Mouse (Mus musculus) left cerebral cortex, adult 8-10 months (tissue): ENCODE data around the gene Zfp36l1. TPM values are rescaled to one million over a fixed set of nuclear protein-coding genes. Genes with fewer than 3 reads are reported as not detected.
A peak's percentile ranks its signal among the peaks of the same experiment; 100 is the strongest.

Experiments
- DNase-seq, 2 experiments: peaks; one replicate each; pipeline ENCODE4 v3.0.0; 2022; ENCODE audit warnings: low spot score in 2 of 2
- total RNA-seq, 4 experiments: library from RNA; stranded (reverse); gene quantifications; 2 replicates each; pipeline ENCODE4 v1.2.4; 2022

Zfp36l1 gene
- total RNA-seq = 10 to 100 TPM; 26.7 to 46.5 (median 33.3) TPM

DNA sequence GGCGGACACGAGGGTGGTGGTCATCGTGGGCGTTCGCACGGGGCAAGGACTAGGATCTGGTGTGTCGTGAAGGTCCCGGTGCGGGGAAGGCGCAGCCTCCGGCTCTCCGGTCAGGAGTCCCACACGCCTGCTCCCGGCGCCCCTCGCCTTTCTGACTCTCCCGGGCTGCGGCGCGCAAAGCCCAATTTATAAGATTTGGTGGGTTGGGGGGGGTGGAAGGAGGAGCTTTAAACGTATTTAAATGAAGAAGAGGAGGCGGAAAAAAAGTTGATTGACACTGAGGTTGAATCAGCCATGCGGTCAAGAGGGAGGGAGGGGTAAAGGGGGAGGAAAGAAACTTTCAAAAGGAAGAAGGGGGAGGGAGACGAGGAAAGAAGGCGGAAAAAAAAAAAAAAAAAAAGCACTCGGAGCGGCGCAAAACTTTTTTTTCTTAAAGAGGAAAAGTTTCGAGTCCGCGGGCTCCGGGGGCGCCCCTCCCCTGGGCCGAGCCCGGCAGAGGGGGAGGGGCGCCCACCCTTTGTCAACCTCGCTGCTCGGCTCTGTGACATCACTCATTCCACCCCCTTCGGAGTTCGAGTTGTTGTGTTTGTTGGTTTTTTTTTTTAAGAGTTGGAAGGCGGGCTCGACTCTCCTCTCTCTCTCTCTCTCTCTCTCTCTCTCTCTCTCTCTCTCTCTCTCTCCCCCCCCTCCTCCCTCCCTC lies at the start of gene Zfp36l1:
Gene Zfp36l1 (minus strand): TSS at position 162 of the 700 bp plus-strand sequence.
- DNase-seq = peak in 1 of 2 experiments; percentile 62

DNA sequence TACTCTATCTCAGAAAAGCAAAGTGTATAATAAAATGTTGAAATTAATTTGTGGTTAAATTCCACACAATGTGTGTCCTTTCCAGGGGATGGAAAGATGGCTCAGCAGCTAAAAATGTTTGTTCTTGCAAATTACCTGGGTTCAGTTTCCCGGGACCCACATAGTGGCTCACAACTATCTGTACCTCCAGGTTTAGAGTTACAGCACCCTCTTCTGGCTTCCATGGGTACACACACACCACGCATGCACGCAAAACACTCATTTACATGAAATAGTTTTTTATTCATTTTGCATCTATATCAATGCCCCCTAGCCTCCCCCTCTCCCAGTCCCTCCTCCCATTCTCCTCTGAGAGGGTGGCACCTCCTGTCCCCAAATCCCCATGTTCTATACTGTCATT lies 49.6 kb upstream of the Zfp36l1 start:
- no peak for DNase-seq

DNA sequence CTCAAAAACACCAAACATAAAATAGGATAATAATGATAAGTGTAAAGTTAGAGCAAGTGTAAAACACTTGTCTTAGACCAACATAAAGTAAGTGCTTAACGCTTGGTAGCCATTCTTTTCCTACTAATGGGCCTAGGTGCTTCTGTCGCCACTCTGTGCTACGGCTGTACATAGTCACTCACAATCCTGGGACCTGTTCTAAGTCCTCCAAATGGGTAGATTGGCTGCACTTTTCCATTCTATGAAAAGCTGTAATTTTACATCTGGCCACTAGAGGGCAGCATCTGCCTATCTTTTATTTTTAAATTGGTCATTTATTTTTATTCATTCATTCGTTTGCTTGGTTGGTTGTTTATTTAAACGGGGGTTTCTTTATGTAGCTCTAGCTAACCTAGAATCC lies 44.9 kb upstream of the Zfp36l1 start:
- no peak for DNase-seq

DNA sequence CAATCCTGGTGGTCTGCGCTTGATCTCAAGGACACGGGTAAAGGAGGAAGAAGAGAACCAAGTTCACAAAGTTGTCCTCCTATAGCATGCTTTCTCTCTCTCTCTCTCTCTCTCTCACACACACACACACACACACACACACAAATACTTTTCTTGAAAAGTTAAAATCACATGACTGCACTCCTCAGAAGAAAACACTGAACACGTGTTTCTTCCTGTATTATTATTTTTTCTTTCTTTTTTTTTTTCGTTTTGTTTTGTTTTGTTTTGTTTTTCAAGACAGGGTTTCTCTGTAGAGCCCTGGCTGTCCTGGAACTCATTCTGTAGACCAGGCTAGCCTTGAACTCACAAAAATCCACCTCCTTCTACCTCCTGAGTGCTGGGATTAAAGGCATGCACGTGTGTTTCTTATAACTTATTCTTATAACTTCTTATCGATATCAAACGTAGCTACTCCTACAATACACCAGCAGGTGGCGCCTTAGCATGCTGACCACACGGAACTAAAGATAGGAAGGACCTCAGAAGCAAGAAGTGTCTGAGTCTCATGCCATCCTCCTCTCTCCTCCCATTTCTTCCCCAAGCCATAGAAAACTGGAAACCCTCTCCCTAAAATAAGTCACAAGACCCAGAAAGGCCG lies 41.0 kb upstream of the Zfp36l1 start:
- DNase-seq = no peak

DNA sequence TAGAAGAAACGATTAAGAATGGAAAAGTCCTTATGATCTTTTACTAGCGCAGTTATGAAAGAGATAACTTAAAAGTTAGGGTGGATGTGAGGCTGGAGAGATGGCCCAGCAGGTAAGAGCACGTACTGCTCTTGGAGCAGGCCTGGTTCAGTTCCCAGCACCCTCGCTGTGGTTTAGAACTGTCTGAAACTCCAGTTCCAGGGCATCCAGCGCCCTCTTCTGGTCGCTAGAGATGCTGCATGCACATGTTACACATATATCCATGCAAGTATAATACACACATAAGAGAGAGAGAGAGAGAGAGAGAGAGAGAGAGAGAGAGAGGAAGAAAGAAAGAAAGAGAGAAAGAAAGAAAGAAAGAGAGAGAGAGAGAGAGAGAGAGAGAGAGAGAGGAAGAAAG lies 40.3 kb upstream of the Zfp36l1 start:
- DNase-seq = no peak

DNA sequence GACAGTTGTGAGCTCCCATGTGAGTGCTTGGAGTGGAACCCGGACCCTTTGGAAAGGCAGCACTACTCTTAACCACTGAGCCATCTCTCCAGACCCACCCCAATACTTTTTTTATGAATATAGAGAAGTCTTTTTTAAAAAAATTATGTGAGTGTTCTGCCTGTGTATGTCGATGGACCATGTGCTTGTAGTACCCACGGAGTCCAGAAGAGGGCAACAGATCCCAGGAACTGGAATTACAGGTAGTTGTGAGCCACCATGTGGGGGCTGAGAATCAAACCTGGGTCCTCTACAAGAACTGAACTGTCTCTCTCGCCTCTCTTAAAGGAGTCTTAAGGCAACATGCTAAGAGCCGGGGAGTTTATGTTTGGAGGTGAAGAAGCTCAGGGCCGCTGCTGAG lies 39.0 kb upstream of the Zfp36l1 start:
- DNase-seq = no peak

DNA sequence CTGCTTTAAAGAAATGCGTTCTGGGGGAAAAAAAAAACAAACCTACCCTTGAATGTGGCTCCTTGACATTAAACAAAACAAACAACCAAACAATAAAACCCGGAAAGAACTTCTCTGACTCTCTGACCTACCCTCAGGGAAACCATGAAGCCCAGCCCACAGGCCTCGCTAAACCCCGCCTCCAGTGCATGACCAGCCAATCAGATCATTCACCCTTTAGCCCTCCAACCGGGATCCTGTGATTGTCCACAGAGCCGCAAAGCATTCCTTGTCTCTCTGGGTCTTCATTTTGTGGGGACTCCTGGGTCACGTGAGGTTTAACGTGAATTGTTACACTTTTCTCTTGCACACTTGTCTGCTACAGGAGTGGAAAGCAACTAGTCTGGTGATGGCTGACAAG lies 37.8 kb upstream of the Zfp36l1 start:
- DNase-seq = no peak

DNA sequence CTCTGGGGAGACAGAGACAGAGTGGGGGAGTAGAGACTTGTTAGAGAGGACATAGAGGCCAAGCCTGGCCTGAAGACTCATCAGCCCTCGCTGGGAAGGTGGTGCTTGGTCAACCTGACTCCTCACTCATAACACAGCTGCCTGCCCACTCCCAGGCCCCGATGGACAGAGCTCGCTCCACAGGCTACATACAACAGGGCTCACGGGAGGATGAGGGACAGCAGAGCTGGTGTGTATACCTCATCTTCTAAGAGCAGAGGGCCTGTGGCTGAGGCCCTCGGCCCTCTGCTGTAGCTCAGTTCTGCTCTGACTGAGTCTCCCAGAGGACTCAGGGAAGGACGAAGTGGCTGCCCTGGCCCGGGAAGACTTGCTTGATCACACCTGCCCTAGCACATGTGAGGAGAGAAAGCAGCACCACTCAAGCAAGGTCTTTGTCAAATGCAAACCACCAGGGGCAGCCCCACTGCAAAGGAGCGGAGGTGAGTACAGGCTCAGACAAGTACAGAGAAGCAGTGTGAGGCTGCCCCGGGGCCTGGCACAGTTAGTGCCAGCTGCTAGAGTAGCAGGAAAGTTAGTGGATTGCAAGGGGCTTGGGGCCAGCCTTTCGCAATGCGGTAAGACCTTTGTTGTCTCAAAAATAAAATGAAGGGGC lies 34.9 kb upstream of the Zfp36l1 start:
- DNase-seq = no peak

DNA sequence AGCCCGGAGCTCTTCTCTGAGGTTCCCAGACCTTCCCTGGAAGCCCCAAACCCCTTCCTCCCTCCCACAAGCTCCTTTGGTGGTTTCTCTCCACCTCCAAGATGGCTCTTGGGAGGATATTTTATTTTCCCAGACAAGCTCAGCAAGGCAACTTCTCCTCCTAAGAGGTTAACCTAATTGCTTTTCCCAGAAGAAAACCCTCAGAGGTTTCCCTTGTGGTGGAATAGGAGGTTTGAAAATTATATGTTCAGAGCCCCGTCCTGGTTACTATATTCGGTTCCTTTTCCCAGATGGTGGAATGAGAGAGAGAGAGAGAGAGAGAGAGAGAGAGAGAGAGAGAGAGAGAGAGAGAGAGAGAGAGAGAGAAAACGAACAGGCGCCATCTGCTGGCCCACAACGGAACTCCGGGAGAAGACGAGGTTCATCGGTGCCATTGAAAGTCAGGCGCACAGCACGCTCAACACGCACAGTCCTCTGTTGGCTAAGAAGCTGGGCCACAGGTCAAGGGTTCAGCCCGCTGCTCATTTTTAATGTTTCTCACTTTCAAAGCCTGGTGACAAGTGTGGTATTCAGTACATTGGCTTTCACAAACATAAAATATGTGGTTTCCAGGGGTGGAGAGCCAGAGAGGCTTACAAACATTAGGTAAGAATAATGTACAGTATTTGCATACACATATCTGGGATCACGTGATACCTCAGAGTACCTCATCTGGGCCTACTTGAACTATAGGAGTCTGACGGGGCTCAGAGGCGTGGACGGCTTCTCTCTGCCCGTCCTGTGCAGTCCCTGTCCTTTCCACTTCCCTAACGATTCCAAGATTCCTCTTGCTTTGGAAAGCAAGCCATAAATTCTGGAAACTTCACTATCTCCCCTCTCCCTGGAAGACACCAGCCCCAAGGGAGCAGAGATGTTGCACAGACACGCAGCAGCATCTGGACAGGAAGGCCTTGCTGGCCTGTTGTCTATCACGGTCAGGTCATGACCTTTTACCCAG lies 33.7 kb upstream of the Zfp36l1 start:
- peak in 1 of 2 experiments; percentile 62 for DNase-seq

DNA sequence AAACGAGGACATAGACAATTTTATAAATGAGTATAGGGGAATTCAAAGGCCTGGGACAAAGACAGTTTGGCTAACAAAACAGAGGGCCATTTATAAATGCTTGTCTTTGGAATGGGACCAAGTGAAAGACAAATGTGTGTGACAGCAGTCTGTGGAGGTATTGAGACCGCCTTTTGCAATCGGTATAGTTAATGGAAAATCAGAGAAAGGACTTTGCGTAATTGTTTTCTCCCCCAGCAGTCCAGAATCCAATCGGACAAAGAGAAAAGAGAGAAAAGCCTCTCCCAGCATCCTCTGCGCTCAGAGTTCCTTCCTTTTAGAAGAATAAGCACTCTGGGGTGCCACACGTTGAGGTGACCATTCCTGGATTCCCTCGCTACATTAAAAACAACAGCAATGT lies 32.6 kb upstream of the Zfp36l1 start:
- no peak for DNase-seq

DNA sequence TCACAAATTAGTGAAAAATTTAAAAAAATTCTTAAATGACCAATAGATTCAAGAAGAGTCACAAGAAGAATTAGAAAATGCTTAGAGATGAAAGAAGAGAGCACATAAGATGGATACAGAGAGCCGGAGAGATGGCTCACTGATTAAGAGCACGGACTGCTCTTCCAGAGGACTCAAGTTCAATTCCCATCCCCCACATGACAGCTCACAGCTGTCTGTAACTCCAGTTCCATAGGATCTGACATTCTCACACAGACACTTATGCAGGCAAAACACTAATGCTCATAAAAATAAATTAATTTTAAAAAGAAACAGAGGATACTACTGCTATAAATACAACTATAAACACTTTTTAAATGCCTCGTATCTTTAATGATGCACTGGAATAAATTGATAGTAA lies 32.0 kb upstream of the Zfp36l1 start:
- DNase-seq = no peak

DNA sequence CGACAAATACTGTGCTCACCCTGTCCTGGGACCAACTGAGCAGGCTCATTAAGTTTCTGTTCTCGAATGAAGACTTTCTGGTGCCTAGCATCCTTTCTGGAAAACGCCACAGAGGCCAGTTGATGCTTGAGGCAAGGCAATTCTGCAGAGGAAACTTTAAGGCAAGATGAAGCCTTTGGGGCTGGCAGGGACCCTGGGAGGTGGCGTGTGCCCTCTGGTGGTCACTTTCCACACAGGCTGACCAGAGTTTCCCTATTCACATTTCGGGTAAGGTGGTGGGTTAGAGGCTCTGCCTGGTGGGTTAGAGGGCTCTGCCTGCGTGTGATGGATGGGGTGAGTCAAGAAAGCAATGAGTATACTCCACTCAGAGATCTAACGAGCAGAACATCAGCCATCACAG lies 28.7 kb upstream of the Zfp36l1 start:
- DNase-seq = no peak

DNA sequence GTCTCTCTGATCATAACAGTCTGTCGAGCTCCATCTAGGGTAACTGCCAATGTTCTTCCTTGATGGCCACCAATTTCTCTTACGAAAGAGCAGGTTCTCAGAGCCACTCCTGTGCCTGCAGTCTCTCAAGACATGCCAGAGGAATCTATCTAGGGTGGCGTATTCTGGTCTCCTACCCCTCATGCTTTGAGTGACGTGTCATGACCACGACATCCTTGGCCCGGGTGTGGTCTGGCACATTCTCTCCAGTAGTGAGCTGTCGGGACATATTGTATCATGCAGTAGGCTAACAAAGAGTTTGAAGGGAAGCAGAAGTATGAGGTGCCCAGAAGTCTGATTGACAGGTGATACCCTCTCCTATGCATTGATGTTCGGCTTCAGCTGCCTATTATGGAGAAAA lies 28.2 kb upstream of the Zfp36l1 start:
- no peak for DNase-seq

DNA sequence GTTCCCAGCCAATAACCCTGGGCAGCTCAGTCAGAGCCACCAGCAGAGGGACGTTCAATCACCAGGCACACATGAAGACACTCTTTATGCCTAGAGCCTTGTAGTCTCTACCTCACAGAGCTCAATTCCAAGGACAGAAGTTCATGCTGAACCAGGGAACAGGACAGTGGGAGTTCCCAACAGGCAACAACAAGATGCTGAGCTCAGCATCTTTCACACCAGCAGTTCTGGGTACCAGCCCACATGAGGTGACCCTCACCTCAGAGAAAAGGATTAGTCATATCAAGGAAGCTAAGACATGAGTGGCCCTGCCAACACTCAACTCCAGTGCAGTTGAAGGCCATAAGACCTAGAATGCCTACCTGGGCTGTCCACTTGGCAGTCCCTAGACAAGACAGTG lies 24.9 kb upstream of the Zfp36l1 start:
- DNase-seq = no peak

DNA sequence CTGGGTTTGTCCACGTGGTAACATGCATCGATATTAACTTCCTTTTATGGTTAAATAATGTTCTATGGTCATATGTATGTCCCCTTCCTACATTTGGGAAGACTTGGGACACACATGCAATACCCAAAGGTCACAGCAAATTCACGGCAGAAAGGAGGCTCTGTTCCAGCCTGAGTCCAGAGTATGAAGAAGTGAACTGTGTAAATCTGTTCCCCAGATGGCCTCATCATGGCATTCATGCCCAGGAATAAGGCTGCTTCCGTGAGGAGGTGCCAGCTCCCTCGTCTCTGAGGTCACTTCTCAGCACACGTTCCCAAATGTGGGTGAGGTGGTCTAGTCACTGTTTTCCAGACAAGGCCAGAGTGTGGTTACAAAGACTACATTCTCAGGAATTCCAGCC lies 24.4 kb upstream of the Zfp36l1 start:
- DNase-seq = no peak

DNA sequence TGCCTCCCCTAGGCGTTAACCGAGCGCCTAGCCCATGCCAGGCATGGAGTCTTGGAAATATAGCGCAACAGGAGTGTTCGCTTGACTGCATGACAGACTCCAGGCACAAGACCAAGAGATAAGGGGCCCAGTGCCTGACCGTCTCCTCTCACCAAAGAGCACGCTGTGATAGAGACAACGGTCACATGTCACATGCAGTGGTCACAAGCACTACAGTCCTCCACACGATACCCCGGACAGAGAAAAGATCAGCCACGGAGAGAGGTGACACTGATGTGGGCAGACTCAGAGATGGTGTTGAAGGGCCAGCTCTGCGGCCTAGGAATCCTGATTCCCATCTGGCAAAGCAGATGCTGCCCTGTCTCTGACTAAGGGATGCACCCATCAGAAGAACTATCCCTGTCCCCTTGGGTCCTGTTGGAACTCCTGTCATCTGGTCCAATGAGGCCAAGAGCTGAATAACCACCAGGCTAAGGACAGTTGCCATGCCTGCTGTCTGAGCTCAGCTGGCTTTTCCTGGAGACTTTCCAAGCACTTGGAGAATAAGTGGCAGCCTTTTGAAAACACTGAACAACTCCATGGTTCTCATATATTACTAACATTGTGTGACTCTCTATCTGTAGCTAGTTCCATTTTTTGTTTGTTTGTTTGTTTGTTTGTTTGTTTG lies 23.6 kb upstream of the Zfp36l1 start:
- DNase-seq = no peak

DNA sequence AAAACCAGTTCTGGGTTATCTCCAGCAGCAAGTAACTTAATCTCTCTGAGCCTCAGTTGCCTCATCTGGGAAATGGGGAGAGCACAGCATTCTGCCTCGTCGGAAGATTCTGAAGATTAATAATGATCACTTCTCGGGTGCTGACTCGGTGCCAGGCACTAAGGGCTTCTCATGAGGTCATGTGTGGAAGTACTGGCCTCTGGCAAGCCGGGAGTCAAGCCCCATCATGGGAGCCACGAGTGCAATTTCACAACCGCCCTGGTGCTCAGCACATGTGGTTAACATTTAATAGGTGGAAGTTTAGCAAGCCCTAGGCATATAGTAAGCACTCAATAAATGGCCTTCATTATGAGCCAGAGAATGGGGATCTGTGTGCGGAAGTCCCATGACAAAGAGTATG lies 22.4 kb upstream of the Zfp36l1 start:
- no peak for DNase-seq

DNA sequence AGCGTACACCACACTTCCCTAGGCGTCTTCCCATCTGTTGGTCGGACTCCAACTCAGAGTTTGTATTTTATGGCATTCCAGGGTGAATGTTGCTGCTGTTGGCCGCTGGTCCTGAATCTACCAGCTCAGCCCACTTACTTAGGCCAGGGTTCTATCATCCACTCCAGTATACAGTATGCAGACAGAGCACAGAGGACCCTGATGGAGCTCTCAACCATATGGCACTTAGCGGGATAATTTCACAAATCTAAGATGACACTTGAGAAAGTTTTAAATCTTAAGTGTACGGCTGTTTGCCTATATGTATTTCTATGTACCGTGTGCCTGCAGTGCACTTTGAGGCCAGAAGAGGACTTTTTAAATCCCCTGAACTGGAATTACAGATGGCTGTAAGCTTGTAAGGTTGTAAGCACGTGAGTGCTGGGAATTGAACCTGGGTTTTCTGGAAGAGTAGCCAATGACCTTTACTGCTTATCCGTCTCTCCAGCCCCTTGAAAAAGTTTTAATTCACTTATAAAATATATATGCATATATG lies 20.3 kb upstream of the Zfp36l1 start:
- no peak for DNase-seq

DNA sequence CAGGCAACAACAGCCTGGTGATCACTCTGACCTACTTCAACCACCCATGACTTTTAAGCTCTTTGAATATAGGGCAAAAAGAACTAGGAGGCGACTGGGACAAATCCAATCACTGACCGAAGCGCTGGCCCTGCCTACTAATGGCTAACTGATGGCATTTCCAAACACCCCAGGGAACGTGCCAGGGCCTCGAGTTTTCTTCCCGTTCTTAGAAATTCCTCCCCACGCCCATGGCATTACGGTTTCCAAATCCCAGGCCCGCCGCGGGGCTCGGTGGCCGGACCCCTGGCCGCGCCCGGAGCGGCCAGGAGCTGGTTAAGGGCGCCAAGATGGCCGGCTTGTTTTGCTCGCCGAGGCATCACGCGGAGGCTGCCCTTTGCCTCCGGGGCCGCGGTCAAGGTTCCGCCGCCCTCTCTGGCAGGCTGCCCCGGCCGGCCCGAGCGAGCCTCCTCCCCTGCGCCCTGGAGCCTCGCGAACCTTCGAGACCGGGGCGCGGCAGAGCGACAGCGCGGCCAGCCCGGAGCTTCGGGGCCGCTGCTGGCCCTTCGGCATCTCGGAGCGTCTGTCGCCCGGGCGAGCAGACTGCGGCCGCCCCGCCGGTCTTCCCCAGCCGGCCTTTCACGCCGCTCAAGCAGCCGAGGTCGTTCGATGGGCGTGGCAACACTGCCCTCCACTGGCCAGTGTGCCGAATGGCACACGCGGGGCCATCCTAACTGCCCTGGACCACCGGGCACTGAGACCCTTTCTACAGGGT lies 19.6 kb upstream of the Zfp36l1 start:
- DNase-seq = peak; percentile 60 to 62
